Mouse (Mus musculus) left cerebral cortex, adult 11 months (tissue): ENCODE measurements around the gene Plcb2.

ENCODE experiments used
- DNase-seq: peaks from one replicate; pipeline ENCODE4 v3.0.0; 2022; ENCODE audit warnings: low spot score

Gene Plcb2

DNA sequence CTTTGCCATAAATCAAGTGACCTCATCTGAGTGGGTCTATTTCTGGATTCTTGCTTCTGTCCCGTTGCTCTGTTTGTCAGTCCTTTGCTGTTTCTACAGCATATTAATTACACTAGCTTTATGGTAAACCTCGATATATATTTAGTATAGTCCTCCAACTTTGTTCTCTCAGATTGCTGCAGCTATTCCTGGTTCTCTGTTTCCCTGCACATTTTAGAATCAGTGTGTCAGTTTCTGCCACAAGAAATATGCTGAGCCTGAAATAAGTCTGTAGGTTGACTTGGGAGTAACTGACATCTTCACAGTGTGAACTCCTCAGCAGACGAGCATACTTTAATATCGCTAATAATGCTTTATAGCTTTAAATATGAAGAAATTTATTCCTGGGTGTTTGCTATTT, 43.1 kb downstream of the Plcb2 start:
- no peak for DNase-seq

DNA sequence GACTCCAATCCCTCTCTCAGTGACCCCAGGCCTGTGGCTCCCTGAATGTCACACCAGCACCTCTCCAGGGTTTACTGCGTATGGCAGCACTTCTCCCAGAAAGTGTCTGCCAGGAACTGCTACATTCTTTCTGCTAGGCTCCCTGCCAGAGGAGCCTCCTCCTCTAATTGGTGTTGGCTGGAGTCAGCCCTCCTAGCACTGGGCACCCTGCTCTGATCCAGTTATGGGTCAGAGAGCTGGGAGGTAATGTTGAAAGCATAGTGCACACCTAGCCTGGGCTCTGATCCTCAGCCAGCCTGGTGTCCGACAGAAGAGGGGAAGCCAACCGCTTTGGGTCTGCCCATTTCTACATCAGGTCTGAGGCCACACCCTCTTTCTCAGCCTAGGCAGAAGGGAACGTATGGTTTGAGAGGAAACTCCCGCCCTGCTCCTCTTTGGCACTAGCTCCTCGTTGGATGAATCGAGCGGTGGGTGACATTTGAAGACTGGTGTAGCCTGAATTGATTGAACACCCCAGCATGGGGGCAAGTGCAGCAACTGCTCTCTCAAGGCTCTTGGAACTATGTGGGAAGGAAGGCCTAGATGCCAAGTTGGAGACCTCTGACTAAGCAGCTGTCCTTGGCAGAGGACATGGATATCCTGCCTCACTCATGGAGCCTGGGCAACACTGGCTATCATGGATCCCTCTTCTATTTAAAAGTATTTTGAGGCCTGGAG, 45.5 kb downstream of the Plcb2 start:
- no peak for DNase-seq

DNA sequence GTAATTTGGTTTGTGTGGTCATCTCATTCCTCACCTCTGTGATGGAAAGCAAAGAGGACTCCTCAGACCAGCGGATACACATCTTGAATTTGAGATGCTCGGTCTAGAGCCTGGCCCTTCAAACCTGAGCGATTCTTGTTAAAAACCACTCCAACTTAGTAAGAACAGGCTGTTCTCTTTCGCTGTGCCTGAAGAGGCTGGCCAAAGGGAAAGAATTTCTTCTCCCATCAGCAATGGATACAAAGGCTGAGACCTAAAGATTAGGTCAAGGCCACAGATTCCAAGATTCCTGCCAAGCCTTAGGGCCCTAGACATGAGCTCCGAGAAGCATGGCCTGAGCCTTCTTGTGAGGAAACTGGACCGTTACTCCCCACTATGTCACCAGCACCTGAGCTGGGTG, 47.3 kb downstream of the Plcb2 start:
- no peak for DNase-seq

DNA sequence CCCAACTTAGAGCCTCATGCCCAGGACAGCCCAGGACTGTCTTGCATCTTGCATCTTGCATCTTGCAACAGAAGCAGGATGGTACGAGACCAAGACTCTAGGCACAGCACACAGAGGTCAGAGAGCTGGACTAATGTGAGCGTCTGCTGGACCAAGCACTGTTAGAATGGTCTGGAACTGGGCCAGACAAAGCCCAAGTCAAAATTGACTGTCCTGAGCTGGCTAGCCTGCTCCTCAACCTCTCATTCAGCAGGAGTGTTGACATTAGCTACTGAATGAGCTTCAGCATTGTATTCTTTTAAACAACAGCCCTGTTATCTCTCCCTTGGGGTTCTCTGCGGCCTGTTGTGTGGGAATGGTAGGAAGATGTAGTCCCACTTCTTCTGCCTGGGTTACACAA, 48.7 kb downstream of the Plcb2 start:
- no peak for DNase-seq

GRCm38 (mm10) chr2:118677817-118678216, 50.4 kb downstream of the Plcb2 start:
- no peak for DNase-seq

- no peak for DNase-seq
Observed at GRCm38 (mm10) chr2:118676839-118677741, 51.1 kb downstream of the Plcb2 start.

GRCm38 (mm10) chr2:118674500-118674899, 53.7 kb downstream of the Plcb2 start:
- DNase-seq = no peak

- no peak for DNase-seq
Observed at GRCm38 (mm10) chr2:118673686-118674465, 54.4 kb downstream of the Plcb2 start.

- DNase-seq = no peak
Observed at GRCm38 (mm10) chr2:118671728-118672127, 56.5 kb downstream of the Plcb2 start.

- DNase-seq = no peak
Observed at GRCm38 (mm10) chr2:118669785-118670184, 58.5 kb downstream of the Plcb2 start.

DNA sequence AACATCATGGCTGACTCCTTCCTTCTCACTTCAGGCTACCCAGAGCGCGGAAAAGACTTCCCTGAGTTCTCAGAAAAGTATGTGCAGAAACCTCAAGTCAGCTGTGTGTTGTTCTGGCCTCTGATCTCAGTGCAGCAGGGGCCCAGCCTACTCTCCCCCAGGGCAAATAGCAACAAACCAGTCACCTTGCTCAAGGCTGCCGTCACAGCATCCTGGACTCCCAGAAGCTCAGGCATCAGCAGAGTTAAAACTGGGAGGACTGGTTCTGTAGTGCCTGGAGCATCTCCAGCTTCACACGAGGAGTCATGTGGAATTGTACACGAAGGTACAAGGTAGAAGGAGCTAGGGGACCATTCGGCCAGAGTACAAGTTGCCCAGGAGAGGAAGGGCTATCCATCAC, 59.0 kb downstream of the Plcb2 start:
- DNase-seq = no peak

DNA sequence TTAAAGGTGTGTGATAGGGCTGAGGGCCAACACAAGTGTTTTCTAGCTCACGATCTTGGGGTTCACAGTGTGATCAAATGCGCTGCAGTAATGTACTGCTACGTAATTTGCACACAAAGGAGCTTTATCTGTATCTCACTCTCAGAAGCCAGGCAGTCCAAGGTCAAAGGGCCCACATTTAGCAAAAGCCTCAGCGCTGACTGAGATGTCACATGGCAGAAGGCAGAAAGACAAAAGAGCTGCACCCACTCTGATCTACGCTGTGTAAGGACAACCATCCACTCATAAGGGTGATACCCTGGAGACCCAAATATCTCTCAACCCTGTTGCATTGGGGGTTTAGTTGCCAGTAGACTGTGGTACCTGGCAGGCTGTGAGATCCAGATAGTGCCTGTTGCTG, 61.1 kb downstream of the Plcb2 start:
- DNase-seq = no peak

DNA sequence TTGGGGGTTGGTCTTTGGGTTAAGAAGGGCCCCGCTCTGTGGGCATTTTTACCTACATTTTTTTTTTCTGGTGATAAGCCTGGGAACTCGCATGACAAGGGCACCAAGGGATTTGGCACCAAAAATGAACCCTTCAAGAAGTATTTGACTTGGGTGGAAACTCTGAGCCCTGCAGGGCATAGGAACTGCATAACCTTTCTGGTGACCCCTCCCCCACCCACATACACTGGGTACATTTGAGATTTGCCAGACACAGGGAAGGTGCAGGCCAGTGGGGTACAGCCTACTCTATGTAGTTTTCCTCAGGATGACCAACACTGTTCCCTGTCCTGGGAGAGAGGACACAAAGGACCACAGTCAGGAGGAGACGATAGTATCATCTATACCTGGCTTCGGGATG, 62.6 kb downstream of the Plcb2 start:
- DNase-seq = no peak

DNA sequence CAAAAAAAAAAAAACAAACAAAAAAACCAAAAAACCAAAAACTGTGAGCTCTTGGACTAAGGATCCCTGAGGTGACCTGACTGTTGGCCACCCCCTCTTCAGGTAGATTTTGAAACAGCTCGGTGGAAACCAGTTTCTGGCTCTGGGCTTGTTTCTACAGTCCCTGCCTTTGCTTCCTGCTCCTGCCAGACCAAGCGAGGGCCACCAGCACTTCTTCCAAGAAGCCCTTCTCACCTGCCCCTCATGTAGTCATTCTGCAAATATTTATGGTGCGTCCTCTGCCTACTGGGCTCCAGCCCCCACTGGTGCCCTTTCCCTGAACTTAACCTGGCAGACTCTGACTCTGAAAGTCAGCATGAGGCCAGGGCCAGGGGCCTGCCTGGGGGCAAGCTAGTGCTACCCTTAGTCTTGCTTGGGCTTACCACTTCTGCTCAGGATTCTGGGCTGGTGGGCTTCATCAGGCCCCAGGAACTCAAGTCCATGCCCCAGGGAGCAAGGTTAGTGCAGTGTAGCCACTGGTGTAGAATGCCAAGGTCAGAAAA, 63.2 kb downstream of the Plcb2 start:
- DNase-seq = no peak

DNA sequence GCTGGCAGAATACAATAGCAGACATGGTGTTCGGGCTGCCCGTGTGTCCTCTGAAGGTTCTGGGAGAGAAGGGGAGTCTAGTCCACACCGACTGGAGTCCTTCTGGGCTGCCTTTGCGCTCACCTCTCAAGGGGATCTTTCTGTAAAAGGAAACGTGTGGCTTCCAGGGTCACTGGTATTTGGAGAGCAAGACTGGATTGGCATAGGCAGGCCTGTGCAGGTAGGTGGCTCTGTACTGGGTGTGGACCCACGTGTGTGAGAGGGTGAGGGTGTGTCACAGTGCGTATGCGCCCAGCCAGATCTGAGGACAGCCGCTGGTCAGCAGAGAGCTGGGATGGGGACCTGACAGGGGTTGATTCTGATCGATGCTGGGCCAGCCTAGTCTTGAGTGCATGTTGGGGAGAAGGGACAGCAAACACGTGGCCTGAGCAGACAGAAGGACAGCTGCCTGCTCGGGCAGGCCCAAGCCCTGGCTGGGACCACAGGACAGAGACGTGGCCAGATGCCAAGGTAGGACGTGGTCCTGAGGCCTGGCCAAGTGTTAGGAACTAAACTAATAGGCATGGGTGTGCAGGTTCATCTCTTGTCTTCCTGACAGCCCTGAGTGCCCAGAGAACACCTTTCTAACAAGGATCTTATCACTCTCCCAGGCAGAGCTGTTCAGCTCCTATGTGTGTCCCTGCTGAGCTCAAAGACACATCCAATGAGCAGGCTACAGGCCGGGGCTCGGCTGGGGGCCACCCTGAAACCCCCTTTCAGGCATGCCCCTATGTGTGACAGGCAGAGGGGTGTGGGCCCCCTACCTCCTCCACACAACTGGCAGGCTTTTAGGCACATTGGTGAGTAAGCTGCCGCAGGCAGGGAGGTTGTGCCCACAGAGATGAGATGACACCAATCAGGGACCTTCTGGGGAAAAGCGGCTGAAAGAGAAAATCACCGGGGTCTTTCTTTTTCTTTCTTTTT, 64.2 kb downstream of the Plcb2 start:
- DNase-seq = no peak

DNA sequence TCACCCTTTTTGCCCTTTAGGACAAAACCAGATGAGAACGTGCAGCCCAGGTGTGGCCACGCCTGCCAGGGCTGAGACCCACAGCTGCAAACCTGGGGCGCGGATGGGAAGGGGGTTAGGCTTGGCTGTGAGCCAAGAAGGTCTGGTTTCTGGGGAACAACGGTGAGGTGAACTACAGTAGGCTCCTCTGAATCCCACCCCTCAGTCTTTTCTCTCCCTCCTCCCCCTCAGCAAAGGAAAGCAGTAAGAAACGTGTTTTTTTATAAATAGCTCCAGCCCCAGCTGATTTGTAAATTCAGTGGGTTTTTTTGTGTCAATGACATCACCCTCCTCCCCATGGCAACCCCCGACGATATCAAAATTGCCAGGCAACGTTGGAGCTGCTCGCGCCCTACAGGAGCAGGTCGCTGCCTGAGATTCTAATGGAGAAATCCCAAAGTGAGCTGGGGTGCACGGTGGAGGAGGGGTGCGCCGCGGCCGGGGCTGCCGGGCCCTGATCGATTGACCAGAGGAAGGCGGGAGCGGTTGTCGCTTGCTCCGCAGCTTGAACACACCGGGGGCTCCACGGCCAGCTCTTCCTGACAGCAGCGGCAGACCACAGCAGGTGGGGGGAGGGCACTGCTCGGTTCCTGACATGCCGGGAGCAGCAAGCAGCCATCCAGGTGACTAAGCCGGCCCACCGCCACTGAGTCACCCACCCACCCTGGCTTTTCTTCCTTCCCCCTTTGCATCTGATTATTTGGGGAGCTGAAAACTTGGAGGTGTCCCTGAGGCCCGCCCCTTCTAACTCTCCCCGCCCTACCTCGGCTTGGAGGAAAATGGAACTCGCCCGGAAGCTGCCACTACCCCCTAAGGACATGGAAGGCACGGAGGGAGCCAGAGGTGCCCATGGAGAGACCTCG, 65.1 kb downstream of the Plcb2 start, which contains the start of gene Pak6:
TSS of gene Pak6 (plus strand) at position 402 of the 902 bp plus-strand sequence.
- peak; percentile 58 for DNase-seq

GRCm38 (mm10) chr2:118661891-118662290, 66.3 kb downstream of the Plcb2 start:
- no peak for DNase-seq

- DNase-seq = no peak
Observed at GRCm38 (mm10) chr2:118659998-118660452, 68.2 kb downstream of the Plcb2 start.

DNA sequence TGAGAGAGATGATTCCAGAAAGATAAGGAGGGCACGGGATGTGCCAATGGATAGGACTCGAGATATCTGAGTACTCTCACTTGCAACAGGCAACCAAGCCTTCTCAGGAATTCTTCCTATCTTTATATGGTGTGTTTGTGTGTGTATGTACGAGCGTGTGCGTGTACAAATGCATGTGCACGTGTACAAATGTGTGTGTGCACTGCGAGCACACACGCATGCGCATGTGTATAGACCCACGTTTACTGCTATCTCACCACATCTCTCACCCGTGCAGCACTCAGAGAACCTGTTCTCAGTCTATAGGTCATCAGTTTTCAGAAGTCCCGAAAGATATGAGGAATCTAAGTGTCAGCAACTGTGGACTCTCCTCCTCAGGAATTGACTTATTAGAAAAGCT, 68.7 kb downstream of the Plcb2 start:
- no peak for DNase-seq

DNA sequence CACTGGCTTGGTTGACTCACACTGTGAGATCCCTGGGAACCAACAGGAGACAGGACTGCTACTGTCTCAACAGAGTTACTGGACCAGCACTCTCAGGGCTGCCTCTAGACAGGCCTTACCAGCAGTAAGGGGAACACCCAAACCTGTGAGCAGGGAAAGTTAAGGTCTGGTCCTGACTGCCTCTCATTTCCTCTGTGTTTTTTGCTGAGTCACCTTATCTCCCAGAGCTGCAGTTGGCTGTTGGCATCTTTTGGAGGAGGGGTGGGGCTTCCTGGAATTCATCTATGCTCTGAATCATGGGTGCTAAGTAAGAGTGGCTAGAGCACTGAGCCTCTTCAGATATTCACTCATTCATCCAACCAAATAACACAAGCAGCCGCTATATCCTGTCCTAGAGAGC, 69.2 kb downstream of the Plcb2 start:
- no peak for DNase-seq
